Mouse (Mus musculus) C2C12 (cell line): ENCODE measurements around the gene Irx5.

Source experiments
- CTCF ChIP-seq: IDR thresholded peaks from one replicate; pipeline ENCODE4 v1.5.1; 2011; ENCODE audit not compliant: control insufficient read depth, insufficient read depth, insufficient read length
- MYOG ChIP-seq: IDR thresholded peaks from one replicate; pipeline ENCODE4 v1.6.1; 2011; ENCODE audit not compliant: control insufficient read depth, insufficient read length; ENCODE audit errors: extremely low read depth
- USF1 ChIP-seq: IDR thresholded peaks from one replicate; pipeline ENCODE4 v1.6.1; 2011; ENCODE audit warnings: low read depth, mild to moderate bottlenecking, control low read depth, moderate library complexity

DNA sequence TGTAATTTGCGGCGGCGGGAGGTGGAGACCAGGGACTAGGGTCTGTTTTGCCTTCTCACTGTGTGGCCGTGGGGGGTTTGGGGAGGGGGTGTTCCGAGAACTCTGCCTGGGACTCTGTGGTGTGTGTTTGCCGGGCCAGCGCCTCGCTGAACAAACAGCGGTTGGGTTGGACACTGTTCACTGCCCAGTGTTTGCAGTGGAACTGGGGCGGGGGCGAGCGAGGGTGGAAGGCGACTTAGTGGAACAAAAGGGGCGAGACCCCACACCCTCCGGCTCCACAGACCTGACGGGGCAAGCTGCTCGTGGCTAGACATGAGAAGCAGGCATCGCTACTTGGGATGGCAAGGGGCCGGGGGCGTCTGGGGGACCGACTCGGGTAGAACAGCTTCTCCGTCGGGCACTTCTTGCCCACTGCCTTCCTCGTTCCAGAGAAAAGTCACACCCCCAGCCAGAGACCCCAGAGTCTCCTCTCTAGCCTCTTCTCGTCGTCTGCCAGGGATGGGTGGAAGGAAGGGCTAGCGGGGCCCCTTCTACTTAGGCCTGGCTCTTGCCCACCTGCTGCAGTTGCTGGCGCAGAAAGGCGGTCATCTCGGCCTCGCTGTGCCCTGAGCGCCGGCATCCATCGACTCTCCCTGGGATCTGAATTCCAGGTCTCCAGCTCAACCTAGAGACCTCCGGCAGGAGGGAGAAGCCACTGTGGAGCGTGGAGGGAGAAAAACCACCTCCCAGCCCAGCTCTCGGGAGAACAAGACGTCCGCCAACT is 631 bp upstream of the Irx5 start:
- TF ChIP-seq CTCF (no peak), USF1 (no peak), MYOG (no peak)
